ENCODE assay signal across 9 mouse cellular contexts in the genomic region with DNA sequence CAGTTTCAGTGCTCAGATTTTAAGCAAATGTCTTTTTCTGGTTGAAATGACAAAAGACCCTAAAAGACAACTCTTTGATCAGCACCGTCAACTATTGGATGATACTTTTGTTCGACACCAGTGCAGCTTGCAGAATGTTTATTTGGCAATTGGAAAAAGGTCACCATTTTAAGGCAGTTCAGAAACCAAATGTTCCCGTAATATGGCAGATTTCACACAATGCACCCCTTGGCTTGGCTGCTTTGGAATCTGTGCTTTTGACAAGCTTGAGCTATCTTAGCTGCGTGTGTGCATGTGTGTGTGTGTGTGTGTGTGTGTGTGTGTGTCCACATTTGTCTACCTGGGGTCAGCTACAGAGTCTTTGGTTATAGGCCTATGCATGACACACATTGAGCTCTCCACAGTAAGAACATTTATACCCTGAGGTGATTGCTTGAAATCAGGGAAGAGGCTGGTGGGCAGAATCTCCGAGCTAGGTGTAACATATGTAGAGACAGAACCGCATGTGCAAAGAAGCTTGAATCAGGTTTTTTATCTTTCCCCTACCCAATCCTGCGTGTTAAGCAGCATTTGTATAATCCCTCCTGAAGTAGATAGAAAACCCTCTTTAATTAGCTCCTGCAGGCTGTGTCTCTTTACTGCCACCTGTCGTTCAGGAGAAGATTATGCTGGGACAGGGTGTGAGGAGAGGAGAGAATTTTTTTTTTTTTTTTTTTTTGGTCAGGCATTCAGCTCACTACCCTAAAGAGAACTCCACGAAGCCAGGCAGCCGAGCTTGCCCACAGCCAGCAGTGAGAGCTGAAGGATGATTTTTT.
A peak's percentile ranks its signal among the peaks of the same experiment; 100 is the strongest.
DNase-seq lines count a peak whose midpoint lies in the region; ATAC-seq and TF ChIP-seq lines count a peak whose summit lies in the region.
"Had no signal": no experiment of that assay in that cellular context is flagged by ENCODE, and none has a peak within 500 bp of the region (broad histone marks: within the 10 kb centered on the region; RNA-seq: fewer than 3 reads in every experiment).

No protein-coding gene starts in this region.

- peak; percentile 76 for TF ChIP-seq CTCF in lung, postnatal 0 days (IDR thresholded peaks at IDR 0.05)

- no peaks in the 10 kb centered on the region for H3K27me3 ChIP-seq in lung, postnatal 0 days (replicated peaks; ENCODE audit: insufficient read depth, low read length)
- H3K27me3 ChIP-seq: heart, embryonic 15.5 days had no signal

- H3K4me1 ChIP-seq in ES-E14 (ENCODE audit: control insufficient read depth in 2 of 2, insufficient read depth in 2 of 2, low read length in 2 of 2, poor library complexity in 1 of 2), result no peaks in the 10 kb centered on the region
- H3K4me1 ChIP-seq in lung, postnatal 0 days (ENCODE audit: insufficient read depth, low read depth, low read length), result no peaks in the 10 kb centered on the region
- H3K4me1 ChIP-seq: heart, embryonic 15.5 days had no signal

- 43% methylated on average over 10 of the region's 10 CpGs for WGBS in lung, postnatal 0 days

- no peak for TF ChIP-seq EP300 in lung, postnatal 0 days (IDR thresholded peaks at IDR 0.05)

- in situ Hi-C loops in ES-E14 (cut with MboI; ENCODE audit: low sequenced_read_pairs in 2 of 2, unreplicated experiment in 2 of 2), result loop anchor here in 1 of 2 experiments (25.0 kb wide), 1 partner anchor 247 kb away; no protein-coding TSS in a partner anchor

- H3K4me2 ChIP-seq in lung, postnatal 0 days (replicated peaks; ENCODE audit: low read depth, low read length), result no peak overlapping the region
- H3K4me2 ChIP-seq: heart, embryonic 15.5 days had no signal

- H3K27ac ChIP-seq in ES-E14 (ENCODE audit: insufficient read depth, low read depth, low read length, poor library complexity, severe bottlenecking), result no peak overlapping the region
- no peak overlapping the region for H3K27ac ChIP-seq in lung, postnatal 0 days (ENCODE audit: low read length)
- H3K27ac ChIP-seq: heart, embryonic 15.5 days had no signal

- intact Hi-C loops in left cerebral cortex, postnatal 36 days (cut with DNase I), result loop anchor here (5.0 kb wide), 1 partner anchor 78 kb away; no protein-coding TSS in a partner anchor
- intact Hi-C loops in heart, postnatal 25 days (cut with DNase I), result loop anchor here (5.0 kb wide), 1 partner anchor 357 kb away; no protein-coding TSS in a partner anchor

- H3K4me3 ChIP-seq in ES-E14 (ENCODE audit: insufficient read depth in 1 of 2, low read depth in 1 of 2, low read length in 2 of 2, poor library complexity in 1 of 2, severe bottlenecking in 1 of 2), result no peak overlapping the region
- no peak overlapping the region for H3K4me3 ChIP-seq in lung, postnatal 0 days (ENCODE audit: low read depth, low read length)
- H3K4me3 ChIP-seq: heart, embryonic 15.5 days had no signal

- H3K9ac ChIP-seq in ES-E14 (ENCODE audit: insufficient read depth, low read depth, low read length, poor library complexity, severe bottlenecking), result no peak overlapping the region
- H3K9ac ChIP-seq in lung, postnatal 0 days (replicated peaks; ENCODE audit: low read depth), result no peak overlapping the region
- H3K9ac ChIP-seq: heart, embryonic 15.5 days had no signal

- H3K36me3 ChIP-seq in ES-E14 (ENCODE audit: control insufficient read depth, insufficient read depth, low read length, poor library complexity, severe bottlenecking), result no peaks in the 10 kb centered on the region
- no peaks in the 10 kb centered on the region for H3K36me3 ChIP-seq in lung, postnatal 0 days (ENCODE audit: insufficient read depth, low read length)
- H3K36me3 ChIP-seq: heart, embryonic 15.5 days had no signal

- peak; percentile 3 for DNase-seq in heart, adult 8-10 months (ENCODE audit: low spot score)
- no peak for DNase-seq in heart, adult 9 months (ENCODE audit: low spot score in 2 of 2)
- DNase-seq in ES-E14 (ENCODE audit: low read depth, low spot score), result no peak
- DNase-seq in embryo, embryonic 10.5 days (ENCODE audit: low spot score), result peak; percentile 67
- peak; percentile 80 for DNase-seq in lung, postnatal 0 days (ENCODE audit: low spot score)
- DNase-seq in left cerebral cortex, postnatal 36 days (ENCODE audit: low spot score in 2 of 2), result no peak
- DNase-seq in spleen, postnatal 10 days (ENCODE audit: low spot score in 2 of 2), result no peak
- DNase-seq in heart, postnatal 25 days (ENCODE audit: low spot score), result no peak

- H3K9me3 ChIP-seq in ES-E14 (ENCODE audit: control insufficient read depth, insufficient read depth, low read depth, low read length), result no peaks in the 10 kb centered on the region
- H3K9me3 ChIP-seq in lung, postnatal 0 days (ENCODE audit: low read length), result no peaks in the 10 kb centered on the region
- H3K9me3 ChIP-seq: heart, embryonic 15.5 days had no signal

- ATAC-seq in lung, postnatal 0 days, result no peak

TF ChIP-seq in ES-E14, 5 proteins besides CTCF, POLR2A, EP300 and RAD21:
- TF ChIP-seq ZC3H11A (IDR thresholded peaks at IDR 0.05; ENCODE audit: borderline replicate concordance, low read depth, low read length) (no peak), HCFC1 (IDR thresholded peaks at IDR 0.05; ENCODE audit: borderline replicate concordance, insufficient read depth, low read length) (no peak), ZNF384 (IDR thresholded peaks at IDR 0.05; ENCODE audit: low read depth, low read length) (peak; percentile 98), CHD2 (IDR thresholded peaks at IDR 0.05; ENCODE audit: low read depth, low read length) (no peak), MAFK (IDR thresholded peaks at IDR 0.05; ENCODE audit: insufficient read depth, low read depth, low read length) (no peak)
TF ChIP-seq in ES-E14: peak in this region for 1.

Comparison
In these comparisons a context has a peak if more than half of its experiments do, and no peak if none do; other contexts are left out.
1. DNase-seq: peak in heart, adult 8-10 months (single experiment), embryo, embryonic 10.5 days (single experiment) and lung, postnatal 0 days (single experiment); none in heart, adult 9 months (0 of 2), ES-E14 (single experiment), left cerebral cortex, postnatal 36 days (0 of 2), spleen, postnatal 10 days (0 of 2) and heart, postnatal 25 days (single experiment).